Mouse (Mus musculus) kidney, adult 2 months (tissue): Measurements from ENCODE around the gene Dnajc16. TPM values are rescaled to one million over a fixed set of nuclear protein-coding genes. Genes with fewer than 3 reads are reported as not detected.
A peak's percentile ranks its signal among the peaks of the same experiment; 100 is the strongest.

Experiments
- DNase-seq: peaks from one replicate; pipeline ENCODE4 v3.0.0; 2021
- H3K27ac ChIP-seq: fragments of 200-500 bp; 2 replicates; pipeline ENCODE4 v1.5.1; 2012; ENCODE audit warnings: low read depth, low read length, control low read depth, inconsistent platforms; ENCODE audit not compliant: insufficient read depth
- H3K27me3 ChIP-seq: fragments of 200-500 bp; replicated peaks from 2 replicates; pipeline ENCODE4 v1.6.1; 2012; ENCODE audit warnings: mild to moderate bottlenecking, moderate library complexity, low read length, inconsistent platforms; ENCODE audit not compliant: control insufficient read depth, insufficient read depth
- H3K36me3 ChIP-seq: fragments of 200-500 bp; 2 replicates; pipeline ENCODE4 v1.6.1; 2012; ENCODE audit warnings: mild to moderate bottlenecking, moderate library complexity, low read length, inconsistent platforms; ENCODE audit not compliant: control insufficient read depth, insufficient read depth
- H3K4me1 ChIP-seq: fragments of 200-500 bp; 2 replicates; pipeline ENCODE4 v1.6.1; 2011; ENCODE audit warnings: low read length; ENCODE audit not compliant: control insufficient read depth, insufficient read depth
- H3K4me3 ChIP-seq: fragments of 200-500 bp; 2 replicates; pipeline ENCODE4 v1.5.1; 2011; ENCODE audit warnings: mild to moderate bottlenecking, low read depth, low read length, control low read depth; ENCODE audit not compliant: insufficient read depth
- CTCF ChIP-seq: fragments of 200-500 bp; conservative IDR thresholded peaks from 2 replicates; pipeline ENCODE4 v1.5.1; 2011; ENCODE audit warnings: low read depth, mild to moderate bottlenecking, control low read depth, low read length, moderate library complexity, mixed read lengths; ENCODE audit not compliant: insufficient read depth, insufficient read length
- POLR2A ChIP-seq: fragments of 200-500 bp; IDR thresholded peaks from one replicate; pipeline ENCODE4 v1.6.1; 2011; ENCODE audit warnings: low read depth, low read length, control low read depth
- WGBS: fragments of 180-500 bp; shearing (Covaris S2); methylation state at CpG from one replicate; pipeline ENCODE4 v1.1.7; 2018; 5-methylcytosine and 5-hydroxymethylcytosine counted together
- polyA plus RNA-seq: library from polyadenylated mRNA; depleted of rRNA; stranded (reverse); fragments of >200 nt; gene quantifications from 2 replicates; pipeline ENCODE4 v1.2.3, GENCODE M21; 2012

Dnajc16 gene
- polyA plus RNA-seq, 1 experiment, result 12.6 TPM

- TF ChIP-seq POLR2A (no peak), CTCF (no peak)
- DNase-seq, result no peak
These were observed 35.3 kb upstream of the Dnajc16 start, which contains the start of gene Cela2a for GRCm38 (mm10) chr4:141826060-141826459. Gene Cela2a, minus strand, starts transcription at chr4:141826160.

DNA sequence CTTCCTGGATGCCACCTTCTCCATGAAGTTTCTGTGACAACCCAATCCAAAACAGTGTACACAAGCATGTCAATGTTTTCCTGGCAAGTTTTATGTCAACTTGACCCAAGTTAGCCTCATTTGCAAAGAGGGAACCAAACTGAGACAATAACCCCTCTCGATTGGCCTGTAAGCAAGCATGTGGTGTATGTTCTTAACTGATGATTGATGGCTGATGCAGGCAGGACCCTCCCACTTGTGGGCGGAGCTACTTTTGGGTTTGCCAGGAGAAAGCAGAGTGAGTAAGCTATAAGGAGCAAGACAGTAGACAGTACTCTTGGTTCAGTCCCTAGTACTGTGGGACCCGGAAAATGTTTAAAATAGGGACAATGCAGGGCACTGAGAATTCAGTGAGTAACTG, 32.2 kb upstream of the Dnajc16 start:
- TF ChIP-seq CTCF (no peak), POLR2A (no peak)
- Histone ChIP-seq H3K27ac (no peak overlapping the region), H3K27me3 (no peaks in the 10 kb centered on the region), H3K36me3 (no peaks in the 10 kb centered on the region), H3K4me1 (no peaks in the 10 kb centered on the region), H3K4me3 (no peak overlapping the region)
- DNase-seq, result no peak
- 63% methylated on average over 3 of the region's 3 CpGs for WGBS

More at GRCm38 (mm10) chr4:141826060-141826459, 35.3 kb upstream of the Dnajc16 start, which contains the start of gene Cela2a:
- Histone ChIP-seq H3K36me3 (no peaks in the 10 kb centered on the region), H3K4me3 (no peak within 1 kb of the TSS), H3K4me1 (no peaks in the 10 kb centered on the region), H3K27ac (no peak within 1 kb of the TSS), H3K27me3 (no peaks in the 10 kb centered on the region)
- WGBS, result 74% methylated on average over 5 of the region's 5 CpGs

DNA sequence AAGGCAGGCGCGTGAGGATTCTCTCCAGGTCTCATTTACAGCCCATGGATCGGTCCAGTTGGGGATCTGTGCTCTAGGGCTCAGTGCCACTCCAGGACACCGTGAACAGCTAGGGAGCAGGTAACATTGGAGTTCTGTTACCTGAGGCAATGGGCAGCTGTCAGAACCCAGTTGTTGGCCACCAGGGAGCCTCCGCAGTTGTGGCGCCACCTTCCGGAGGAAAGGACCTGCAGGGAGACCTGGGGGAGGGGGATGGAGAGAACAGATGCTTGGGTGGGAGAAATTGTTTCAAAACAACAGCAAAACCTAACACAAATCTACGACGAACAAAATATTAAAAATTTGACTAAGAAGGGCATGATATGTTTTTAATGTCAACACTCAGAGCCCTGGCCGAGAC, 31.4 kb upstream of the Dnajc16 start:
- no peaks in the 10 kb centered on the region for H3K4me1 ChIP-seq
- no peak overlapping the region for H3K27ac ChIP-seq
- DNase-seq, result peak; percentile 10
- H3K4me3 ChIP-seq, result no peak overlapping the region
- WGBS, result 76% methylated on average over 10 of the region's 10 CpGs
- peak; percentile 24; the same call in 1 of the 2 replicates for TF ChIP-seq CTCF
- no peak for TF ChIP-seq POLR2A
- H3K36me3 ChIP-seq, result no peaks in the 10 kb centered on the region
- H3K27me3 ChIP-seq, result no peaks in the 10 kb centered on the region

GRCm38 (mm10) chr4:141821178-141821577, 30.4 kb upstream of the Dnajc16 start:
- no peak overlapping the region for H3K27ac ChIP-seq
- no peaks in the 10 kb centered on the region for H3K36me3 ChIP-seq
- H3K4me1 ChIP-seq, result no peaks in the 10 kb centered on the region
- 46% methylated on average over 3 of the region's 3 CpGs for WGBS
- no peaks in the 10 kb centered on the region for H3K27me3 ChIP-seq
- no peak overlapping the region for H3K4me3 ChIP-seq
- TF ChIP-seq POLR2A (no peak), CTCF (no peak)
- no peak for DNase-seq

GRCm38 (mm10) chr4:141819316-141819715, 28.6 kb upstream of the Dnajc16 start:
- Histone ChIP-seq H3K4me3 (no peak overlapping the region), H3K27me3 (no peaks in the 10 kb centered on the region), H3K4me1 (no peaks in the 10 kb centered on the region), H3K27ac (no peak overlapping the region), H3K36me3 (no peaks in the 10 kb centered on the region)
- TF ChIP-seq CTCF, result no peak
- no peak for TF ChIP-seq POLR2A
- WGBS, result 94% methylated on average over 7 of the region's 7 CpGs
- no peak for DNase-seq

- Histone ChIP-seq H3K36me3 (no peaks in the 10 kb centered on the region), H3K4me1 (no peaks in the 10 kb centered on the region), H3K27me3 (no peaks in the 10 kb centered on the region), H3K27ac (no peak overlapping the region), H3K4me3 (no peak overlapping the region)
- 89% methylated on average over 13 of the region's 13 CpGs for WGBS
- TF ChIP-seq CTCF, result no peak
- TF ChIP-seq POLR2A, result no peak
- DNase-seq, result no peak
These were observed 28.1 kb upstream of the Dnajc16 start for GRCm38 (mm10) chr4:141818861-141819260.

DNA sequence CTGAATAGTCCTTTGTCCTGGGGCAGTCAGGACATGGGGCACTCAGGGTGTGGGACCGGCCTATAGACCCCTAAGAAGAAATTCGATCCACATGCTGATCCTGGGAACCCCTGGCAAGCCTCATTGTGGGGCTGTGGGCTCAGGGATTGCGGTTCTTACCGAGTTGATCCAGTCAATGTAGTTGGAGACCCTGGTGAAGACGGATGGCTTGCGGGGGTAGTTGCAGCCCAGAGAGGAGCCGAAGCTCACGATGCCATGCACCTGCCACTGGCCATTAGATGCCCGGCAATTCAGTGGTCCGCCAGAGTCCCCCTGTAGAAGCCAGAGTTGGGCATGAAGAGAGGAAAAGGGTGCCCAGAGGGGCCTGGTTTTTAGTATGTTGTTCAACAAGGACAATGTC, 27.0 kb upstream of the Dnajc16 start:
- TF ChIP-seq CTCF, result no peak
- TF ChIP-seq POLR2A, result no peak
- no peak for DNase-seq
- WGBS, result 80% methylated on average over 10 of the region's 10 CpGs
- H3K4me3 ChIP-seq, result no peak overlapping the region
- H3K4me1 ChIP-seq, result no peaks in the 10 kb centered on the region
- no peaks in the 10 kb centered on the region for H3K36me3 ChIP-seq
- H3K27me3 ChIP-seq, result no peaks in the 10 kb centered on the region
- H3K27ac ChIP-seq, result no peak overlapping the region
